Mouse (Mus musculus): Measurements from ENCODE around the gene Cnksr1. TPM values are rescaled to one million over a fixed set of nuclear protein-coding genes. Genes with fewer than 3 reads are reported as not detected.
A peak's percentile ranks its signal among the peaks of the same experiment; 100 is the strongest.
"Not testable (repeated sequence)": the region's sequence is repeated elsewhere in the genome, so short reads cannot be mapped to it uniquely, and the experiment has no call there.

Gene Cnksr1
- 0.61 and 1.4 TPM in 2 replicates for polyA plus RNA-seq (2016; fragmentation: Nextera tagmentation; extraction: Ambion mirVana)

DNA sequence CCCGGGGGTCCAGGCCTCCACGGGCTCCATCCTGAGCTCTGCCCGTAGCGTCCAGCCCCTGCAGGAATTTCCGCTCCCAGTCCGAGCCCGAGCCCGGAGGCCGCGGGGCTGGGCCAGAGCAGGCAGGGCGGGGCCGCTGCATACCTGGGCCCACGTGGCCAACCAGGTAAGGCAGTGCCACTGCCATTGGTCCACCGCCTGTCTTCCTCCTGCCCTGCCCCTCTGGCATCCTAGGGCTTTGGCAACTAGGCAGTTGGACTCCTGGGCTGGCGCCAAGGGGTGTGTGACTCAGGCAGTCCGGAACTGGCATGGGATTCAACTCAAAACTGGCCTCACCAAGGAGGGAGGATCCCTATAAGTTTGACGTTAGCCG, at the start of gene Cnksr1:
Cnksr1 (minus strand) TSS at position 121 of the 373 bp plus-strand sequence.
- Histone ChIP-seq H3K4me3 (peak within 1 kb of the TSS; percentile 41), H3K27ac (ENCODE audit: poor library complexity, severe bottlenecking) (no peak within 1 kb of the TSS), H3K4me2 (peak within 1 kb of the TSS; percentile 74), H3K4me1 (replicated peaks) (peaks cover 16% of the 10 kb centered on the region), H3K36me3 (no peaks in the 10 kb centered on the region), H3K27me3 (replicated peaks) (peaks cover 18% of the 10 kb centered on the region), H3K9ac (peak within 1 kb of the TSS; percentile 11), H3K9me3 (replicated peaks) (no peaks in the 10 kb centered on the region)
- WGBS: 3% methylated on average over 18 of the region's 18 CpGs
- peak; percentile 54 for ATAC-seq (ENCODE audit: insufficient number of reproducible peaks, low FRiP score)

DNA sequence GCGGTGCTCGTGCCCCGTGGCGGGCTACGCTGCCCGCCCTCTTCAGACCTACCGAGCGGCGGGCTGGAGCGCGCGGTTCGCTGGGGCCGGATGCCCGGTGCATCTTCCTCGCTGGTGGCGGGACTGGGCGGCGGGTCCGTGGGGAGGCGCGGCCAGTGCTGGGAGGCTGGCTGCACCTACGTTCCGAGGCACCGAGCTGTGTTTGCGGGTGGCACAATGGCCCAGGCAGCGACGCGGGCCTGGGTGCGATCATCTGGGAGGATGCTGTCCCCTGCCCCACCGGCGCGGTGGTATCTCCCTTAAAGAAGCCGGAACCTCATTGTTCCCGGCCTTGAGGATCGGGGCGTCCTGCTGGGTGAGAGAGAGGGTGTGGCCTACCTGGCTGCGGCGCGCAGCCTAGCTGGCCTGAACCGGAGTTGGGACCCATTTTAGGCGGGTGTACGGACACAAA, 49.4 kb upstream of the Cnksr1 start, which contains the start of gene Pdik1l:
Pdik1l (minus strand) TSS at position 321 of the 451 bp plus-strand sequence.
- peak; percentile 87 for ATAC-seq (ENCODE audit: insufficient number of reproducible peaks, low FRiP score)
- peak within 1 kb of the TSS; percentile 94 for H3K4me3 ChIP-seq
- H3K36me3 ChIP-seq: peaks cover 16% of the 10 kb centered on the region
- H3K9ac ChIP-seq: peak within 1 kb of the TSS; percentile 97
- no peaks in the 10 kb centered on the region for H3K27me3 ChIP-seq (replicated peaks)
- 0% methylated on average over 36 of the region's 43 CpGs for WGBS
- H3K9me3 ChIP-seq (replicated peaks): no peaks in the 10 kb centered on the region
- H3K4me2 ChIP-seq: peak within 1 kb of the TSS; percentile 96
- H3K4me1 ChIP-seq (replicated peaks): peaks cover 41% of the 10 kb centered on the region
- peak within 1 kb of the TSS; percentile 99 for H3K27ac ChIP-seq (ENCODE audit: poor library complexity, severe bottlenecking)

DNA sequence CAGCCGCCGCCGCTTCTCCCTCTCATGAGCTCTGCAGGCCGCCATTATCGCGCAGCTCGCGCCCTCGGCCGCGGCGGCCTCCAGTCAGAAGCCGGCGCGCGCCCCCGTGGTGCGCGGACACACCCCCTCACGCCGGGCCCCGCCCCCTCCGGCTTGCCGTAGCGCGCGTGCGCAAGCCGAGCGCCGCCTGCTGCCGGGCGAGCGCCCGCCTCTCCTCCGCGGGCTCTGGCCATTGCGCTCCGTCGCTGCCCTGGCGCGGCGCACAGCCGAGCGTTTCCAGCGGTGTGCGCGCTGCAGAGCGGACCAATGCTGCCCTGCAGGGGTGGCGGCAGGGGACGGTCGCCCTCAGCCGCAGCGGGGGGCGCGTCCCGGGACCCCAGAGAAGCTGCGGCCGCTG, 49.0 kb upstream of the Cnksr1 start:
- Histone ChIP-seq H3K27ac (ENCODE audit: poor library complexity, severe bottlenecking) (peak overlapping the region; percentile 99), H3K36me3 (peaks cover 20% of the 10 kb centered on the region), H3K4me2 (peak overlapping the region; percentile 96), H3K27me3 (replicated peaks) (no peaks in the 10 kb centered on the region), H3K4me1 (replicated peaks) (peaks cover 36% of the 10 kb centered on the region), H3K9ac (peak overlapping the region; percentile 97), H3K9me3 (replicated peaks) (no peaks in the 10 kb centered on the region), H3K4me3 (peak overlapping the region; percentile 94)
- WGBS: under 1% methylated on average over 57 of the region's 59 CpGs
- ATAC-seq (ENCODE audit: insufficient number of reproducible peaks, low FRiP score): peak; percentile 93

DNA sequence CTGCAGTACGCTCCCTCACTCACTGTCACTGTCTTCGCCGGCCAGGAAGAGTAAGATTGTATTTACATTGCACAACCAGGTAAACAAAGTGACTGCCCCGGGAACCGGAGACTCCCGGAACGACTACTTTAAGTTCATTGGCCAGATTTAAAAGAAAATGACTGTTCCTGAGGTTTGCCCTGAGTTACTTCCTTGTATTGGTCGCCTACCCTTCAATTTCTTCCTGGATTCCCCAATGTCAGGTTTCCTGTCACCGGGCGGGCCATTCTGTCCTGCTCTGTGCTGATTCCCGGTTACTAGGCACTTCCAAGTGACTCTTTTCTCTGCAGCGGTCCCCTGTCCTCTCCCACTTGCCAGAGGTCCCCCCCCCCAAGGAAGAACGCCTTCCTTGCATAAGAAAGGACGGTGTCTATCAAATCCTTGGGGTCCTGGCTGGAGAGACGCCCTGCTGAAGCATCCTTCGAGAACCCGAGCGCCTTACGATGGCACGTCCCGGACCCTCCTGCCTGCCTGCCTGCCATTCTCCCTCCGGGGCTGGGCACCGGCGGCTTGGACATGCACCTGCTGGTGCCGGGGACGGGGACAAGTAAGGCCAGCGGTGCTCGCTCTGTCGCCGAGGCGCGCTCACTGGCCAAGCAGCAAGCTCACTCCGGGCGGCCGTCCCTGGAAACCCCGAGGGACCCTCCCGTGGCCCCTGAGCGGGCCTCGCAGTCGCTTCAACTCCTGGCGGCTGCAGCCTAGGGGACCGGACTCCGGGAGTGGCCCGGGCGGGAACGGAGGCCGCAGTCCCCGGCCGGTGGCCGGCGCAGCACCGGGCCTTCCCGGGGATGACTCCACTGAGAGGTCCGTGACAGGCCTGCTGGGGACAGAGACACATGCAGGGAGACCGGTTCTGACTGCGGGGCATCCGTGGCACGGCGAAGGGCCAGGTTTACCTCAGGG, 48.3 kb upstream of the Cnksr1 start:
- Histone ChIP-seq H3K4me2 (peak overlapping the region; percentile 96), H3K9ac (peak overlapping the region; percentile 97), H3K4me3 (peak overlapping the region; percentile 94), H3K4me1 (replicated peaks) (peaks cover 32% of the 10 kb centered on the region), H3K27me3 (replicated peaks) (no peaks in the 10 kb centered on the region), H3K27ac (ENCODE audit: poor library complexity, severe bottlenecking) (peak overlapping the region; percentile 82), H3K9me3 (replicated peaks) (no peaks in the 10 kb centered on the region), H3K36me3 (peaks cover 26% of the 10 kb centered on the region)
- ATAC-seq (ENCODE audit: insufficient number of reproducible peaks, low FRiP score): peak; percentile 44
- 3% methylated on average over 59 of the region's 59 CpGs for WGBS

DNA sequence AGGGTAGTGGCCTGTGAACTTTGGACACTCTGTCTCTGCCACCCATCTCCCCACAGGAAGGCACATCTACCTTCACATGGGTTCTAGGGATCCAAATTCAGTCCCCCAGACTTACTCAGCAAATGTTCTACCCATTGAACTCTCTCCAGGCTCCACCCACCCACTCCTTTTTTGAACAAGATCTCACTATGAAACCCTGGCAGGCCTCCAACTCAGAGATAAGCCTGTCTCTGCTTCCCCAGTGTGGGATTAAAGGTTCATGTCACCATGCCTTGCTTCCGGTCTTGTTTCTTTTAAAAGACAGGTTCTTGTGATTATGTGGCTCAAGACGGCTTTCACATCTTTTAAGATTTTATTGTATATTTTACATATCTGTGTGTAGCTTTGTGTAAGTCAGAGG, 46.7 kb upstream of the Cnksr1 start:
- WGBS: 38% methylated on average over 2 of the region's 2 CpGs
- Histone ChIP-seq H3K27me3 (replicated peaks) (no peaks in the 10 kb centered on the region), H3K4me2 (0 out of 2 replicates have a peak overlapping the region, but pooled peaks have one; percentile 2), H3K4me3 (no peak overlapping the region), H3K9ac (no peak overlapping the region), H3K36me3 (peaks cover 40% of the 10 kb centered on the region), H3K27ac (ENCODE audit: poor library complexity, severe bottlenecking) (no peak overlapping the region), H3K9me3 (replicated peaks) (no peaks in the 10 kb centered on the region), H3K4me1 (replicated peaks) (peaks cover 32% of the 10 kb centered on the region)
- no peak for ATAC-seq (ENCODE audit: insufficient number of reproducible peaks, low FRiP score)

DNA sequence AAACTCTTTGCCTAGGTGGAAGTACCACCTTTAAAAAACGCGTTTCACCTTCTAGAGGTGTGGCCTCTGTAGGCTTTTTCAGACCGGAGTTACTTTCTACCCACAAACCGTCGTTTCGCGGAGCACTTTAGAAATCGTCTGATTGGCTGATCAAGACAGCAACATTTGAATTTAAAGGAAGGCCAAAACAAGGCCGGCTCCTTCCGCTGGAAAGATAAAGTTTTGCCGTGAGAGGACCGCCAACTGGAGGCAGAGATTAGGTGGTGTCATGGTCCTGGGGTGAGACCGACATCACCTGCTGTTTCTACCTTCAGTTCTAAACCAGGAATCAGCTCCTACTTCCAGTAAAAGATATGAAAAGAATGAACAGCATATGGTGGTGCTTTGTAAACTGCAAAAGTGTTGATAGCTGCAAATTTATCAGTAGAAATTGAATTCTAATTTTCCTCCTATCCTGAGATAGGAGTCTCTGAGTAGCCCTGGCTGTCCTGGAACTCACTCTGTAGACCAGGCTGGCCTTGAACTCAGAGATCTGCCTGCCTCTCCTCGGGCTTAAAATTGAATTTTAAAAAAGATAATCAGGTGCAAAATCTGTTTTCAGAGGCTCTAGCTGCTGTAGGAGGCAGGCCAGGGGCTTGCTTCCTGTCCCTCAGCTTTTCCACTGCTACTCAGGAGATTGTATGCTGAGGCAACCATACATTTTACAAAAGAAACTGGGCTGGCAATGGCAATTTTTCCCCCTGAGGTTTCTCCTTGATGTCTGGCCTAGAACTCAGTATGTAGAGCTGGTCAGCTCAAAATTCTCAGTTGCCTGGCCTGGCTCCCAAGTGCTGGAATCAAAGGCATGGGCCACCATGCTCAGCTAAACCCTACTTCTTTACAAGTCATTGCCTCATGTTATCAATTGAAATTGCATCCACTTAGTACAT, 35.5 kb upstream of the Cnksr1 start:
- Histone ChIP-seq H3K27me3 (replicated peaks) (no peaks in the 10 kb centered on the region), H3K9me3 (replicated peaks) (peaks cover 4% of the 10 kb centered on the region; the same call in 1 of the 2 replicates), H3K4me1 (replicated peaks) (peaks cover 7% of the 10 kb centered on the region; the same call in 1 of the 2 replicates), H3K9ac (peak overlapping the region; percentile 15; the same call in 1 of the 2 replicates), H3K4me2 (peak overlapping the region; percentile 59), H3K4me3 (peak overlapping the region; percentile 35), H3K36me3 (peaks cover 25% of the 10 kb centered on the region), H3K27ac (ENCODE audit: poor library complexity, severe bottlenecking) (no peak overlapping the region)
- peak; percentile 84 for ATAC-seq (ENCODE audit: insufficient number of reproducible peaks, low FRiP score)
- 1% methylated on average over 14 of the region's 14 CpGs for WGBS

DNA sequence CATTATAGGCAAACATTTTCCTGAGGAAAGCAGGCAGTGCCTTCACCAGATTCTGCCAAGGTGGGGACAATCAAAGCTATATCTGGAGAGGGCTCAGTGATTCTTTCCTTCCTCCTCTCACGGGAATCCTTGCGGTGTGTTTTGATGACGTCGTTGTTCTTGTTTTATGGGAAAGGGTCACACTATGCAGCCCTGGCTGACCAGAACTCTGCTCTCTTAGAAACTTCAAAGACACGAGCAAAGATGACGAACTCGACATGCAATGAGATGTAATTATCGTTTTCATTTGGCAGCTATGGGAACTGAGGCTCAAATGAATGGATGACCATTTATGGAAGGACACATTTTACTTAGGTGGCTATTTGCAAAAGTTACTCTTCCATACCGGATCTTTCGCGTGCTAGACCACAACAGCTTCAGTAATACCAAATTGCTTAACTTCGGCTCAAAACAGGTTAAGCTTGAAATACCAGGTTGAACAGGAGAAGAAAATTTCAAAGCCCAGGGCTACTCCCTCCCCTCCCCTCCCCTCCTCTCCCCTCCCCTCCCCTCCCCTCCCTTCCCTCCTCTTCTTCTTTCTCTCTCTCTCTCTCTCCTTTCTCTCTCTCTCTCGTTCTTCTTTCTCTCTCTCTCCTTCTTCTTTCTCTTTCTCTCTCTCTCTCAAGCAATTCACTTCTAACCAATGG, 34.7 kb upstream of the Cnksr1 start:
- ATAC-seq (ENCODE audit: insufficient number of reproducible peaks, low FRiP score): 0 out of 2 replicates have a peak, but pooled peaks have one; percentile 56
- Histone ChIP-seq H3K4me1 (replicated peaks) (peaks cover 7% of the 10 kb centered on the region; the same call in 1 of the 2 replicates), H3K27ac (ENCODE audit: poor library complexity, severe bottlenecking) (no peak overlapping the region), H3K36me3 (peaks cover 18% of the 10 kb centered on the region), H3K4me2 (peak overlapping the region; percentile 59), H3K9ac (peak overlapping the region; percentile 15; the same call in 1 of the 2 replicates), H3K4me3 (peak overlapping the region; percentile 35), H3K27me3 (replicated peaks) (no peaks in the 10 kb centered on the region), H3K9me3 (replicated peaks) (peaks cover 4% of the 10 kb centered on the region; the same call in 1 of the 2 replicates)
- WGBS: 22% methylated on average over 12 of the region's 13 CpGs

DNA sequence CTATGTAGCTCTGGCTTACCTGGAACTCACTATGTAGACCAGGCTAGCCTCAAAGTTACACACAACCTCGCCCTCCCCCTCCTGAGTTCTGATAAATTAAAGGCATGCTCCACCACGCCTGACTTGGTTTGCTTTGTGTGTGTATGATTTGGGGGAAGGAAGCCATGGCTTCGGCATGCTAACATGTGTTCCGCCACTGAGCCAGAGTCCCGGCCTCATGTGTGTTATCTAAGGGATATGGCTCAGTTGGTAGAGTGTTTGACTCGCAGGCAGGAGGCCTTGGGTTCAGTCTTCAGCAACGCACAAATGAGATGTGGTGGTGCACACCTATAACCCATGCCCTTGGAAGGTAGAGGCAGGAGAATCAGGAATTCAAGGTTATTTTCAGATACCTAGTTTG, 33.8 kb upstream of the Cnksr1 start:
- Histone ChIP-seq H3K27me3 (replicated peaks) (no peaks in the 10 kb centered on the region), H3K4me3 (no peak overlapping the region), H3K9ac (no peak overlapping the region), H3K36me3 (peaks cover 11% of the 10 kb centered on the region), H3K4me1 (replicated peaks) (peaks cover 7% of the 10 kb centered on the region; the same call in 1 of the 2 replicates), H3K4me2 (no peak overlapping the region), H3K27ac (ENCODE audit: poor library complexity, severe bottlenecking) (no peak overlapping the region), H3K9me3 (replicated peaks) (peaks cover 4% of the 10 kb centered on the region; the same call in 1 of the 2 replicates)
- 77% methylated on average over 7 of the region's 7 CpGs for WGBS
- no peak for ATAC-seq (ENCODE audit: insufficient number of reproducible peaks, low FRiP score)

DNA sequence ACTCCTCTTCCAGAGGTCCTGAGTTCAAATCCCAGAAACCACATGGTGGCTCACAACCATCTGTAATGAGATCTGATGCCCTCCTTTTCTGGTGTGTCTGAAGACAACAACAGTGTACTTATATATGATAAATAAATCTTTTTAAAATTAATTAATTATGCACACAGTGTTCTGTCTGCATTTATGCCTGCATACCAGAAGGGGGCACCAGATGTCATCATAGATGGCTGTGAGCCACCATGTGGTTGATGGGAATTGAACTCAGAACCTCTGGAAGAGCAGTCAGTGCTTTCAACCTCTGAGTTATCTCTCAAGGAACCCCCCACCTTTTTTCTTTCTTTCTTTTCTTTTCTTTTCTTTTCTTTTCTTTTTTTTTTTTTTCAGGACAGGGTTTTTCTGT, 31.4 kb upstream of the Cnksr1 start:
- H3K9me3 ChIP-seq (replicated peaks); ATAC-seq (ENCODE audit: insufficient number of reproducible peaks, low FRiP score); H3K4me3 ChIP-seq; H3K4me2 ChIP-seq; H3K36me3 ChIP-seq; H3K9ac ChIP-seq; H3K4me1 ChIP-seq (replicated peaks); H3K27me3 ChIP-seq (replicated peaks); H3K27ac ChIP-seq (ENCODE audit: poor library complexity, severe bottlenecking): not testable (repeated sequence)

DNA sequence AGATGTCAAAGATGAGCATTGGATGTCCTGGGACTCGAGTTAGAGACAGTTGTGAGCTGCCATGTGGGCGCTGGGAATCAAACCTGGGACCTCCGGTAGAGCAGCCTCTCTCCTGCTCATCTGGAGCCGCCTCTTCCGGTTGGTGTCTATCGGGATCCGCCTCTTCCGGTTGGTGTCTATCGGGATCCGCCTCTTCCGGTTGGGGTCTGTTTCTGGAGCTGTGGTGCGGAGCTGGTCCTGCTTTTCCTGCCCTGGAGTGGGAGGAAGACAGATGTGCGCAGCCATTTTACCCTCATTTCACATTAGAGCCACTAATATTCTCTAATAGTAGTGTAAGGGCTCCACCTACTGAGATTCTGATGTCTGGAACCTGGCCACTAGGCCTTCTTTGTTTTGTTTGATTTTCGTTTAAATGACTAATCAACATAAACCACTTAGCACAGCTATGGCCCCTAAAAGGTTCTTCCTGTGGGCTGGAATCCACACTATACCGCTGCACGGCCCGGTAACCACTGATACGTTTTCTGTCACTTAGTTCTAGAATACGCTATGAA, 30.0 kb upstream of the Cnksr1 start:
- Histone ChIP-seq H3K4me3 (no peak overlapping the region), H3K27me3 (replicated peaks) (no peaks in the 10 kb centered on the region), H3K4me2 (no peak overlapping the region), H3K4me1 (replicated peaks) (peaks cover 7% of the 10 kb centered on the region; the same call in 1 of the 2 replicates), H3K36me3 (no peaks in the 10 kb centered on the region), H3K9me3 (replicated peaks) (peaks cover 9% of the 10 kb centered on the region), H3K9ac (no peak overlapping the region), H3K27ac (ENCODE audit: poor library complexity, severe bottlenecking) (no peak overlapping the region)
- 77% methylated on average over 19 of the region's 19 CpGs for WGBS
- ATAC-seq (ENCODE audit: insufficient number of reproducible peaks, low FRiP score): no peak

Measured in heart, embryonic 12.5 days (tissue).